8 mouse cellular contexts compared by ENCODE assay signal in the genomic region with DNA sequence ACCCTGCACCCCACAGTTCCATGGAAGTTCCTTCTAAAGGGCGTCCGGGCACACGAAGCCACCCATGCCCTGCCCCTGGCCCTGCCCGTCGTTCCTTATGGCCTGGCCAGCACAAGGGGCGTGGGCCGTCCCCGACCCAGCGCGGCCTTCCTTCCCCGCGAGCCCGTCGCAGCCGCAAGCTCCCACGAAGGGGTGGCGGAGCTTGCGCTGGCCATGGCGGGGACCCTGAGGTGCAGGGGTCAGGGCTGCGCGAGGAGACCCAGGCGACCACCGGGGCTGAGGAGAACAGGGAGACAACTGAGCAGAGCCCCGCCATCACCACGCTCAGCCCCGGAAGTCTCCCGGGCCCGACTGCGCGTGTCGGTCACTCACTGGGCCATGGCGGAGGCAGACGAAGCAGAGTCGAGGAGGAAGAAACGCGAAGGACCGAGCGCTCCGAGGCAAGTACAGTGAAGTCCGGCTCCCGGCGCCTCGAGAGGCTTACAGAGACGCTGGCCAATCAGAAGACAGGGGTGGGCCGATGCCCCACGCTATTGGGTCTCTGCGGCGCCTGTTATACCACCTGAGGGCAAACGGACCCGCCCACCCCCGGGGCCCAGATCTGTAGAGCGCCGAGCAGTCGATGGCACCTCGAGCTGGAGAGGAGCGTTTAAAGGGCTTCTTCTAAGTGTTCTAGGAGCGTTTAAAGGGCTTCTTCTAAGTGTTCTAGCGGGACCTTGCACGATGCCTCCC. TPM values are rescaled to one million over a fixed set of nuclear protein-coding genes. Genes with fewer than 3 reads are reported as not detected.
DNase-seq lines count a peak whose midpoint lies in the region; ATAC-seq and TF ChIP-seq lines count a peak whose summit lies in the region.

A gene (minus strand): TSS at position 557 of the 732 bp plus-strand sequence.

- H3K36me3 ChIP-seq in hindbrain, postnatal 0 days (ENCODE audit: insufficient read depth, low read length): peaks cover 11% of the 10 kb centered on the region; the same call in 1 of the 2 replicates

- no peaks in the 10 kb centered on the region for H3K9me3 ChIP-seq in hindbrain, postnatal 0 days (ENCODE audit: low read length)

- peaks cover 4% of the 10 kb centered on the region; the same call in 1 of the 2 replicates for H3K4me1 ChIP-seq in hindbrain, postnatal 0 days (ENCODE audit: insufficient read depth, low read length)

- under 1% methylated on average over 59 of the region's 59 CpGs for WGBS in hindbrain, postnatal 0 days

- TF ChIP-seq CTCF in gastrocnemius, adult 2 months (IDR thresholded peaks at IDR 0.05): no peak
- TF ChIP-seq CTCF in hindbrain, postnatal 0 days (IDR thresholded peaks at IDR 0.05; ENCODE audit: low read depth): no peak
- no peak for TF ChIP-seq CTCF in left cerebral cortex, adult 2 months (IDR thresholded peaks at IDR 0.05)

- H3K4me3 ChIP-seq in gastrocnemius, adult 2 months: peak within 1 kb of the TSS; percentile 99
- H3K4me3 ChIP-seq in hindbrain, postnatal 0 days (ENCODE audit: low read length): peak within 1 kb of the TSS; percentile 82
- peak within 1 kb of the TSS; percentile 94 for H3K4me3 ChIP-seq in left cerebral cortex, adult 2 months

- intact Hi-C loops in gastrocnemius, adult 2 months (cut with DNase I): no loop called here
- intact Hi-C loops in left cerebral cortex, adult 2 months (cut with DNase I): loop anchor here (5.0 kb wide), 1 partner anchor 141 kb away; a partner anchor contains a TSS

- peak; percentile 88 for DNase-seq in WW6 (ENCODE audit: low read depth, low spot score)
- peak; percentile 95 to 96 for DNase-seq in cerebellum, postnatal 4 days (ENCODE audit: low spot score in 2 of 2)
- peak; percentile 98 for DNase-seq in gastrocnemius, adult 2 months
- peak; percentile 98 for DNase-seq in hindbrain, postnatal 0 days (ENCODE audit: low spot score)
- peak; percentile 95 to 97 for DNase-seq in left cerebral cortex, adult 2 months (ENCODE audit: extremely low spot score in 1 of 2, low spot score in 2 of 2)
- peak; percentile 97 to 98 for DNase-seq in right cerebral cortex, adult 2 months (ENCODE audit: low spot score in 2 of 2)
- peak; percentile 97 for DNase-seq in urinary bladder, postnatal 14 days (ENCODE audit: low spot score)

- H3K27me3 ChIP-seq in hindbrain, postnatal 0 days (ENCODE audit: insufficient read depth, low read length): no peaks in the 10 kb centered on the region

- H3K4me2 ChIP-seq in hindbrain, postnatal 0 days (ENCODE audit: low read depth, low read length): peak within 1 kb of the TSS; percentile 95

- peak within 1 kb of the TSS; percentile 95 for H3K27ac ChIP-seq in gastrocnemius, adult 2 months
- peak within 1 kb of the TSS; percentile 77 for H3K27ac ChIP-seq in hindbrain, postnatal 0 days
- peak within 1 kb of the TSS; percentile 86 for H3K27ac ChIP-seq in left cerebral cortex, adult 2 months

- H3K9ac ChIP-seq in hindbrain, postnatal 0 days (replicated peaks; ENCODE audit: low read length): peak within 1 kb of the TSS; percentile 77

- ATAC-seq in hindbrain, postnatal 0 days: peak; percentile 99
- peak; percentile 86 for ATAC-seq in megakaryocyte, adult 5-6 weeks (ENCODE audit: poor library complexity, severe bottlenecking)

RNA-seq across cellular contexts. Expression of the gene that starts here (rescaled TPM):
- total RNA-seq in gastrocnemius, adult 2 months (2021): 10 to 100 TPM; 14.4 to 19.1 TPM
- 24.9 and 36.3 TPM in 2 replicates for total RNA-seq in hindbrain, postnatal 0 days (2014; rRNA removed)
- polyA plus RNA-seq in hindbrain, postnatal 0 days (2015; fragmentation: Nextera tagmentation; extraction: Ambion mirVana): 94.8 and 95.0 TPM in 2 replicates
- 10 to 100 TPM; 35.1 to 36.5 TPM for total RNA-seq in left cerebral cortex, adult 2 months (2021)
- total RNA-seq in megakaryocyte, adult 5-6 weeks (2015): 163 and 175 TPM in 2 replicates
- 146 and 161 TPM in 2 replicates for total RNA-seq in megakaryocyte, adult 5-6 weeks (2017)

Comparison
In these comparisons a context has a peak if more than half of its experiments do, and no peak if none do; other contexts are left out.
1. Peak in every context shown above with its lines: DNase-seq, ATAC-seq, H3K4me3 ChIP-seq and H3K27ac ChIP-seq.